Mouse (Mus musculus): ENCODE measurements around the gene Fam19a5.

The Fam19a5 gene

DNA sequence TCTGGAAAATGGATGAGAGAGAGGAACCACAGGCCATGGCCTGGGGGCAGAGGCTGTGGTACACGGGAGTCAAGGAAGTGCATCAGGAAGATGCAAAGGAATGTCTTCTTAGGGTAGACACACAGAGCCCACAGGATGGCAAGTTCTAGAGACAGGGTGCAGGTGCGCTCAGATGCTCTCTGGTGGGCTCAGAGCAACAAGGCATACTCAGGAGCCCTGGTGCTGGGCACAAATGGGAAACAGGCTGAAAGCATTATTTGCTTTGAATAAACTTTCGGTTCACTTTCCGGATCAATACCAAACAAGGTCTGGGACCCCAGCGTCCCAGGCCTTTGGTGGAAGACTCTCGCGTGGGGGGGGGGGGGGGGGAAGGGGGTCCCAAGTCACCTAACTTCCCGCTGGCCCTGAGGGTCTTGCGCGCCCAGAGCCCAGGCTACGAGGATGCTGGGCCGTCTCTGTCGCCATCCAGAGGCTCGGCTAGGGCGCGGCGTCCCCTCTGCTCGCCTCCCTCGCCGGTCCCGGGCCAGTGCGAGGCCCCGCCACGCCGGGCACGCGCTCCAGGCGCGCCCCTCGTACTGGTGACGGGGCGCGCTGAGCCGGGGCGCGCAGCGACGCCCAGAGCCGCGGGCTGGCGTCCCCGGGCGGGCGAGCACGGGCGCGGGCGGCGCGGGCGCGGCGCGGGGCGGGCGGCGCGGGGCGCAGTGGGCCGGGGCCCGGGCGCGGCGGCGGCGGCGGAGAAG is at the start of gene Fam19a5:
Fam19a5 (plus strand) TSS at position 701 of the 740 bp plus-strand sequence.
- no peak for DNase-seq (ENCODE audit: low spot score in 2 of 2)

DNA sequence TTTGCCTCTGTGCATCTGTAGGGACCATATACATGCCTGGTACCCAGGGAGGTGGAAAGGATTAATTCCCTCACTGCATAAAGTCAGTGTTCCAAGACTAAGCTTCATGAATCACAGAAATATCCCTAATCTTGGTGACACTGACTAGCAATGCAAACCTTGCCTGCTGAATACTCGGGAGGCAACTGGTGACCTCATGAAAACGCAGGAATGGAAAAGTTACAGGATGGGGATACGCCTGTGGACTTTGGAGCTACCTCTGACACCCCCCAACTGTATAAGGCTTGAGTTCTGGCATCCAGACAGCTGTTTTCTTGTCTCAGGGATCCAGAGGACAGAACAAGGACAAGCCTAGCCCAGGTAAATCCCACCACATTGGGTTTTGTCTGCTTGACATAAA is 42.4 kb upstream of the Fam19a5 start:
- DNase-seq (ENCODE audit: low spot score in 2 of 2) = no peak

DNA sequence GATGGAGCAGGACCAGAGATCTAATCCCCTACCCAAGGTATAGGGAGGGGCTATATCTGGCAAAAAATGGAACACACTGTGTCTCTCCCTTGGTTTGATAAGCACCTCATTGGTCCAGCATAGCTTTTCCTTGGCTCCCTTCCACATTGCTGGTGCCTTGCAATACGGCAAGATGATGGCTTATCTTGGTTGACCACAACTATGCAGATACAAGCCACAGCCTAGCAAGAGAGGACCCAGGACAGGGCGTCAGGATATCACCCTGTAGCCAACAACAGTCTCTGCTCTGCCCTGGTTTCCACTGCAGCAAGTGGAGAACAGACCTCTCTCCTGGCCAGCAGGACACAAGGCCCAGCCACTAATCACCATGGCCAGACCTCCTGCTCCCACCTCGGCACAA is 36.8 kb upstream of the Fam19a5 start:
- DNase-seq (ENCODE audit: low spot score in 2 of 2) = no peak

DNA sequence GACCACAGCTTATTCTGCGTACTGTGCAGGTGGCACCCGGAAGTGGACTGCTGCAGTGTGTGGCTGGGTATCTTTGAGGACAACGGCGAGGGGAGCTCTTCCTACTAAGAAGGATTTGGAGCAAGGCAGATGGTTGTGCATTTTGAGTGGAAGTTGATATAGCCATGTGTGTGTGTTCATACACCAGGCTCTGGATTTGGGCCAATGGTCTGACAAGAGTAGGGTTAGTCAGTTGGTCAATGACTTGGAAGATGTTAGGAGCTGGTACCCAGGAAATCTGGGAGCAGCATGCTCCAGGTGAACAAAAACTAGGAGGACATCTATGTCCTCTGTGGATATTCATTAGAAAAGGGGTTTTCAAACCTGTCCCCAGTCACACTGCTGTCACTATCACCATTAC is 33.2 kb upstream of the Fam19a5 start:
- DNase-seq (ENCODE audit: low spot score in 2 of 2) = no peak

DNA sequence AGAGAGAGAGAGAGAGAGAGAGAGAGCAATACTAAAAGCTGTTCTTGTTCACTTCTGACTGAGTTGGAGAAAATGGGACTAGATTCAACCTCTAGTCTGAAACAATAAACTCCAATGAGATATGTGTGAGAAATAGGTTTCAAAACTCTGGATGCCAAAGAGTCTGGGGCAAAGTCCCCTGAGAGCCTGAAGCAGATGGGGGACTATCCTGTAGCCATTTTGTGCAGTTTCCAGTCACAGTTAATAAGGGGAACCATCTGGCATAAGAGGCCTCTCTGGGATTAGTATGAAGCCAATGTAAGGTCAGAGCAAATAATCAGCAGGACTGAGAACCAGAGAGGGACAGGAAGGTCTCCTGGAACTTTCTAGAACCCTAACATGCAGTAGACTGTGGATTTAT is 25.9 kb upstream of the Fam19a5 start:
- no peak for DNase-seq (ENCODE audit: low spot score in 2 of 2)

DNA sequence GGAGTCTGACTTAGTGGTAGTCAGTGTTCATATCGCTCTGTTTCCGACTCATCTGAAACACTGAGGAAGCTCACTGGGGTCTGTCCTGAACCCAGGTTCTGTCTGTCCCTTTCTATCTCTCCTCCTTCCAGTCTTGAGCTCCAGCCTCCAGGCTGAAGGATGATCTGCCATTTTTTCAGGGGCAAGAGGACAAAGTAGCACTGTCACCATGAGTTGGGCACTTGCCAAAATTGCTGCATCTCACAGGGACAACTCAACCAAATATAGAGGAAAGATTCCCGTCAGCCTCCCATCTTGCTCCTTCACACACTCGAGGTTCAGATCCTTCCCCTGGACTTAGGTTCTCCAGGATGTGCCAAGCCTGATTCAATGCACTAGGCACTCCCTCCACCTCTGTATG is 14.8 kb upstream of the Fam19a5 start:
- DNase-seq (ENCODE audit: low spot score in 2 of 2) = no peak

DNA sequence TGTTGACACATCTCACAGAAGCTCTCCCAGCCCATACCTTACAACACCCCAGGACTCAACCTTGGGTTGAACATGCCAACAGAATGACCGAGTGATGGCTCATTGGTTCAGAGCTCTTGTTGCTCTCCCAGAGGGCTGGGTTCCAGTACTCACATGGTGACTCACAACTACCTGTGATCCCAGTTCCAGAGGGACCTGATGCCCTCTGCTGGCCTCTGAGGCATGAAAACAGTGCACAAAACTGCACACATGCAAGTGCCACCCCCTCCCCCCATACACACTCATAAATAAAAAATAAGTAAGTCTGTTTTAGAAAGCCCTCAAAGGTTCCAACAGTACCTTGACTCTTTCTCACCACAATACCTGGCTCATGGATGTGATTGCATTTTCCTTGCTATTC is 2.4 kb upstream of the Fam19a5 start:
- no peak for DNase-seq (ENCODE audit: low spot score in 2 of 2)

DNA sequence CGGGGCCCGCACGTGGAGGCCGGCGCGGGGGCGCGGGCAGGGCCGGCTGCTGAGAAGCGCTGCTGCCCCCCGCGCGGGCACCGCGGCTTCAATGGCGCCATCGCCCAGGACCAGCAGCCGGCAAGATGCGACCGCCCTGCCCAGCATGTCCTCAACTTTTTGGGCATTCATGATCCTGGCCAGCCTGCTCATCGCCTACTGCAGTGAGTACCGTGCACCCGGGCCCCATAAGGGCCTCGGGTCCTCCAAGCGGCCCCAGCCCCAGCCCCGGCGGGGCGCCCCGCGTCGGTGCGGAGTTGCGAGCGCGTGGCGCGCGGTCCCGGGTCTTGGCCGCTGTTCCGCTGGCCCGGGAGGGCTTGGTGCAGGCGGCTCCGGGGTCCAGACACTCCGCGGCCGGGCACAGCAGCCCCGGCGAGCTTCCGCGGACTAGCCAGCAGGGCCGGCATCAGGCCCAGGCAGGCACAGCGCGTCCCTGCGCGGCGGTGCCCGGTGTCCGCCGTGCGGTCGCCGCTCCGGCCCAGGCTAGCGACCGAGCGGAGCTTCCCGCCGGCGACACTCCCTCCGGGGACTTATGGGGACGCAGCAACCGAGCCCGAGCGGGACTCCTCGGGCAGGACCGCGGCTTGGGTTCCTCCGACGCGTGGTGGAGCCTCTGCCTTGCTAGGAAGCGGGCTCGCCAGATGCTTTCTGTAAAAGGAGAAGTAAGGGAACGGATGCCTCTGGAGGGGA is 466 bp downstream of the Fam19a5 start:
- DNase-seq (ENCODE audit: low spot score in 2 of 2) = no peak

DNA sequence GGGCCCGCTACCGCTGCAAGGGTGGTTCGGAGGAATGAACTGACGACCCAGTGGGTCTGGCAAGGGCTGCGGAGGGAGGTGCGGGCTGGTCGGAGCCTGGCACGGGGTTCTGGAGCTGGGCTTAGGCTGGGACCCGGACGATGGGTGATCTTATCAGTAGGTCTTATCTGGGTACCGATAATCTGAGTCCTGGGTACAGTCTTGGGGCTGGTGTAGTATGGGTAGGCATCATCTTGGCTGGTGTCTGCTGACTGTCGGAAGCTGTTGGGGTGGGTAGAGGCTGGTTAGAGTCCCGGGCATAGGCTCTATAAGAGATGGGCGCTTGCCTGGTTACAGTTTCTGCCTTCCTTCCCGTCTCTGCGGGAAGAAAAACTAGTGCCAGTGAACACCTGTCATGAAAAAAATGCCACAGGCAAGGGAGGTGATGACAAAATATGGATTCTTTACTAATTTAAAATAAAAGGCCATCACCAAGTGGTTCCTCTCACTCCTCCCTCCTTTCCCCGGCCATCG is 1.1 kb downstream of the Fam19a5 start:
- no peak for DNase-seq (ENCODE audit: low spot score in 2 of 2)

DNA sequence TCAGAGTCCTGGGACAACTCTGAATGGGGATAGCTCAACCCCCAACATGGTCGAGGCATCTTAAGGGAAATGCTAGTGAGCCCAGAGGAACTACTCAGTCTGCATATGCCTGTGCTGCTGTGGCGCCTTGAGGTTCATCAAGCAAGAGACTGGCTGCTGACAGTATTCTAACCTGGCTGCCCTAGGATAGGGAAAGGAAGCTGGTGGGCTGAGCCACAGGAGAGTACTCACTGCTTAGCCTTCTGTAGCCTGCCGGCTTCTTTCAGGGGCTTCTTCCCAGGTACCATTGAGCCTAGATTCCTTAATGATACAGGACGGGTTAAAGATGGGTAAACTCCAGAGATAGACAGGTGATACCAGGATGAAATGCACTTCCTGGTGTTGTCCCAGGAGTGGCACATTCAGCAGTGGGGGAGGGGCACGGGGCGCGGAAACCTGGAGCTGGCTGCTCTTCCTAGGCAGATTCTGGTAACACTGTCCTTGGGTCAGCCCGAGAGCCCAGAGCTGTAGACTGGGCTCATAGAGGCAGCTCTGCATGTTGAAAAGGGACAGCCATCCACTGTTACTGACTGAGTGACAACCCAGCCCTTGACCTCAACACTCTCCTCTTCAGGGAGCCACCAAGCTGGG is 1.7 kb downstream of the Fam19a5 start:
- no peak for DNase-seq (ENCODE audit: low spot score in 2 of 2)

DNA sequence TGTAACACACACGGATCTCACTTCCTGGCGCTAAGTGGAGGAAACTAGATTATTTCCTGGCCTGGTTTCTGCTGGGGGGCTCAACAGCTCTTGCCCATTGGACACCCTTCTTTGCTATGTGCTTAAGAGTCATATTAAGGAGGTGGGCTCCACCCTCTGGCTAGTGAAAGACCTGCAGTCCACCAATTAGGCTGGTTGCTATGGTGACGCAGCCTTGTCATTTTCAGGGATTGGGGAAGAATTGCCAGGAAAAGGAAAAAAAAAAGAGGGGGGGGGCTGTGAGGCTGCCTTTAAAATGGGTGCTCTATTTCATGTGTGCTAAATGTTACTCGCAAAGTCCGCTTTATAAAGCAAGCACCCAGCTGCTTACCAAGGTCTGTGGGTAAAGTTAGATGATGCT is 2.9 kb downstream of the Fam19a5 start:
- no peak for DNase-seq (ENCODE audit: low spot score in 2 of 2)

DNA sequence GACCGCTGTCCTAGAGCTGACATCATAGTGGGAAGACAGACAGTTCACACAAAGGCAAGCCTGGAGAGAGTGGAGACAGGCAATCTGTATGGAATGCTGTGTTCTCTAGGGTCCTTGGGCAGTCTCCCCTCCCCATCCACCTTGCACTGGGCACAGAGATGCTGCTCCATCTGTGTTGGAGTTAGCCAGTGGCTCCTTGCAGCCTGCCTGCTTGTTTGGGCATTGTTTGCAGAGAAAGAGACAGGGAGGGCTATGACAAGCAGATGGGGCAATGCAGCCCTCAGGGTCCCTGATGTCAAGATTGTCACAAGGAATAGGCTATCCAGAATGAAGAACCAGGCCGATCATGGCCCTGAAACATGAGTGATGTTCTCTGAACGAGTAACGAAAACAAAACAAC is 5.6 kb downstream of the Fam19a5 start:
- no peak for DNase-seq (ENCODE audit: low spot score in 2 of 2)

DNA sequence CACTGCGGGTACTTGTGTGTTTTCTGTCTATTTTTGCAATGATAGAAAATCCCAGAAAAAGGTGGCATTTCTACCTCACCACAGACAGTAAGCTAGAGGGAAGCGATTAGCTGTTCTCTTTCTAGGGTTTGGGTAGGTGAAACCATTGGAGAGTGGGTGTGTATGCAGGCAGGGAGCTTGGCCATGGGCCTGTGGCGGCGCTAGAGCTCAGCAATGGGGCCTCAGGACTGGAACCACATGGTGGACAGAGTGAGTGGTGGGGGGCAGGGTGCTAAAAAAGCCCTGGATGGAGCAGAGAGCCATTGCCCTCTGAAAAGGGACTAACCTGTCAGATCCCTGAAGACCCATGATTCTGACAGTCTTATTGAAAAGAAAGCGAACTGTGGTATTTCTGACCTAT is 6.7 kb downstream of the Fam19a5 start:
- DNase-seq (ENCODE audit: low spot score in 2 of 2) = no peak

DNA sequence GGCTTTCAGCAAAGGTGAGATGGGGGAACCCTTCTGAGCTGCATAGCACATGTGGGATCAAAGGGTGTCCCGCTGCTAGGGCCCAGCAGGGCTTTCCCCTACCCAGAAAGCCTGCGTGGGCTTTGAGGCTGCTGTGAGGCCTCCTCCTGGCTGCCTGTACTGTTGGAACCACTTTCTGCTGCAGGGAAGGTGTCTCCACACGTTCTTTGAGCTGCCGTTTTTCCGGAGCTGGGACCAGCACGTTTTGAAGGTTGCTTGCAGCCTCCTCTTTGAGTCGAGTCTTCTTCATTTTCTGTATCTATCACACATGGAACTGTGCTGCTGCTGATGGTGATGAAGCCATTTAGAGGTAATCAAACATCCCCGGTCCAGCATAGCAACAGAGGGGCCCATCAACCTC is 7.5 kb downstream of the Fam19a5 start:
- no peak for DNase-seq (ENCODE audit: low spot score in 2 of 2)

DNA sequence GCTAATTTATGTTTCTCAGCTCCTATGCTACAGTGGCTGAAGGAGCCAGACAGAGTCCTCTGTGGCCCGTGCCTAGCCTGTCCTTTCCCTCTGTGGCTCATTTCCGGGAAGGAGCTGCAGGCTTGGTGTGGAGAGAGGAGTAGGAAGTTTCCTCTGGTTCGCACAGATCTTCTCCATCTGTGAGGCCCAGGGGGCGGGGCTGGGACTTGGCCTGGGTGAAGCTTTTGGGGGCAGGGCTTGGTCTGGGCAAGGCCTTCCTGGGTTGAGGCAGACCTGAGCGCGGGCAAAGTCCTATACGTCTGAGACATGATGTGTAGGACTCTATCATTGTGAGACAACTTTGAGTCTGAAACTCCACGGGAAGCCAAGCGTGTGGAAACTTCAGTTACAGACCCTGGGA is 11.7 kb downstream of the Fam19a5 start:
- no peak for DNase-seq (ENCODE audit: low spot score in 2 of 2)

DNA sequence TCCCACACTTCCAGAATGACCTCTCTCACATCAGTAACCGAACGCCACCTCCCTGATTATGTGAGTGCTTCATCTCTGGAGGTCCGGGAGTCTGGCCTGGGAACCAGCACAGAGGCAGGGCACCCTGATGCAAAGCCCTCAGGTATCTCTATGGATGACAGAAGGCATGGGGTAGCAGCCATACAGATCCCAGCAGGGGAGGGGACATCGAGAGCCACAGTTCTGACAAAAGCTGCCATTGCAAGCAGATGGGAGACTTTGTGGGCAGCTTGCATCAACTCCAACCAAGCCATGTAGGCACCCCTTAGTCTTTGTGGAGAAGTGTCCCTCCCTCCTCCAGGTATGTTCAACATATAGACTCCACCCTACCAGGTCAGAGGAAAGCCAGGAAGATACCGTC is 20.2 kb downstream of the Fam19a5 start:
- no peak for DNase-seq (ENCODE audit: low spot score in 2 of 2)

DNA sequence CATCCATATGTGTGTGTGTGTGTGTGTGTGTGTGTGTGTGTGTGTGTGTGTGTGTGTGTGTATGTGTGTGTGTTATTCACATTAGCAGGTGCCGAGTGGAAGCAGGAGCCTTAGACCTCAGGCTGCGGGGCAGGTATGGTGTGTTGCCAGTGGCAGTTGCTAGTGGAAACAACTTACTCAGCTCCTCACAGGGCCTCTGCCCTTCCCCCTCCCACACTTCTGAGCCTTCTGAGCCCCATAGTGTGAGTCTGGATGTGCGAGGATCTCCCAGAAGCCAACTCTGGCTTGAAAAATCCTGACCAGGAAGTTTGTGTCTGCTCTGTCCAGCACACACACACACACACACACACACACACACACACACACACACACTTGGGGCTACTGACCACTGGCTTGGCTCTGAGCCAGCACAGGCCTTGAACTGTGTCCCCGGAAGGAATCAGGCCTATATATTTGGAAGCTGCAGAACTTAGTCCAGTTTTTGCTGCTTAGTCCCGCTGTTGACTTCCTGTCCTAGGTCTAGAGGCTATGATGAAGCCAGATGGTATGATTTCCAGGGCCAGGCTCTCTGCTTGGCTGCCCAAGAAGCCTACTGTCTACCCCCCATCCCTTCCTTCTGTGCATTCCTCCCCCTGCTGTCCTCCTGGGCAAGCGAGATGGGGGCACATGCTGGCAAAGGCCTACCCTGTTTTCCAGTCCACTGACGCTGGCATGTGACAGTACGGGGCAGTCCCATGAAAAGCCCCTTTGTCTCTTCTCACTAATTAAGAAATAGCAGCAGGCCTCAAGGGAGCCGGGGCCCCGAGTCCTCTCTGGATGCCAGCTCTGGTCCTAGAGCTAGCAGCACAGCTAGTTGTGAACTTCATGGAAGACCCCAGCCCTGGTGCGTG is 22.2 kb downstream of the Fam19a5 start:
- DNase-seq (ENCODE audit: low spot score in 2 of 2) = no peak

DNA sequence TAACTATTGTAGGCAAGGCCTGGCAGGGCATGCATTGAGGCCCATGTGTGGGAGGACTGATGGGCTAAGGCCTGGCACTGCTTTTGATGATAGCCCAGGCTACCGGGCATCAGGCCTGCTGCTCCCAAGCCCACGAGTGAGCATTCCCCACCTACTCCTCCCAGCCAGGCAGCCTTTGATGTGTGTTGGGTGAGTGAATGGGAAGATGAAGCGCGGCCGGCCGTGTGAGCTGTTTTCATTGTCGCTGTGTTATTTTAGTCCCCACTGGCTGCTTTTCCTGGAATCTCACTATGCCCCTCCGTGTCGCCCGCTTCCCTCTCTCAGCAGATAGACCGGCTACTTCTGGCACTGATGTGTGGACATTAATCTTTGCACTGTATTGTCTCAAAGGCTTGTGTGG is 26.1 kb downstream of the Fam19a5 start:
- DNase-seq (ENCODE audit: low spot score in 2 of 2) = no peak

DNA sequence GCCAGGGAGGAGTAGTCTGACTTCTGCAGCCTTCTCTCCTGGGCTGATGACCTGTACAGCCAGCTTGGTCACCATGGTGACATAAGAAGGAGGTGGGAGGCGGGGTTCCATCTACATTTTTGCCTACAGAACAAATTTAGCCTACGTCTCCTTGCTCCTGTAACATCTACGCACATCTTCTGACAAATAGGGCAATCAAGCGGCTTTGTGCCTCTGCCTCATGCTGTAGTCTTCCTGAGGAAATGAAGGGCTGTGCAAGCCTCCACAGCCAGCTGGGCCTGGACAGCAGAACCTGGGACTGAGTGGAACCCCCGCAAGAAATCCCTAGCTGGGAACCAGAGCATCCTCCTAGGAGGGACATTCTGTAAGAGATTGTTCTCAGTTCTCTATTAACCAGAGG is 35.8 kb downstream of the Fam19a5 start:
- DNase-seq (ENCODE audit: low spot score in 2 of 2) = no peak

DNA sequence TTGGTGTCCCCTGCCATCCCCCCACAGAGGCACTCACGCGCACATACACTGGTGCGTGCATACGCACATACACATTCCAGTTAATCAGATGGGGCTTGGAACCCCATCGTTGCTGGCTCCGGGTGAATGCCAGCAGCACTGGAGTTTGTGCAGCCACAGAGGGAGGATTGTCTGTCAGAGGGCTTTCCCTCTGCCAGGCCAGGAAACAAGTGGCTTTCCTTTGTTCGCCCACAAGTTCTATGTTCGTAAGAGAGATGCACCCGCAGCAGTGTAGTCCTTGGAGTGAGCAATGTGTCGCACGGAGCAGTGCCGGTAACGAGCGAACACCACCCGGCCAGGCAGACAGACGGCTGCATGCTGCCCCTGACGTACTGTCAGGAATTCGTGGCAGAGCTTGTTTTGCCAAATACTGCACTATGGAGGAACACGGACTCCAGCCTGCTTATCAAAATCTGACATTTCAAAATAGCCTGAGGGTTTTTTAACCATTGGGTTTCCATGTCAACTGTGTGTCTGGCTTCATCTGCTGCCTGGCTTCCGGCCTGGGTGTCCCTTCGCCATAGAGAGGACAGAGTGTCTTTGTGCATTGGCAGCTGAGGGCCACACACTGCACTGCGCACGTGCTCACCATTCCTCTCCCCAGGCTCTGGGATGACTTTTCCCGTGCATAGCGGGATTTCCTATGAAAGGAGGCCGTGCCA is 40.0 kb downstream of the Fam19a5 start:
- DNase-seq (ENCODE audit: low spot score in 2 of 2) = no peak

DNA sequence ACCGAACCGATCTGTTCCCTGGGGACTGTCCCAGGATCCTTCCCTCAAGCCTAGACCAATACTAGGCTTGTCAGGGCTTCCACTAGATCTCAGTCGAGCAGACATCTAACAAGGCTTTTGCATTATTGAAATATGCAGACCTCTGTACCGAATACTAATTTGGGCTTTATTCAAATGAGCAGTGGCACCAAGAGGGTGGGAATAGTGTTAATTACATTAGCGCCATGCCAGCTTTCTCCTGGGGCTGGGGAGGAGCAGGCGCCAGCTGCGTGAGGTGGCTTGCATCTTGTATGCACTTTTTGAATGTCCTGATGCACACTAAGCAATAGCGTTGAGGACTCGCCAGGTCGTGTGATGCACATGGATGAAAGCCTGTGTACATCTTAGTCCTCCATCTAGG is 46.9 kb downstream of the Fam19a5 start:
- no peak for DNase-seq (ENCODE audit: low spot score in 2 of 2)

Measured in spleen, postnatal 10 days (tissue).